Mouse (Mus musculus) large intestine, adult 2 months (tissue): ENCODE measurements at regions not wholly inside any gene's neighbourhood (a gene's known extent, or its start where the extent isn't known, plus 50 kb on each side); places are given as distances from the start of the nearest gene placed in this dataset.

Source experiments
- DNase-seq: peaks from one replicate; pipeline ENCODE4 v3.0.0-alpha.2; 2012; ENCODE audit warnings: low read depth, low spot score
- WGBS: fragments of 180-500 bp; shearing (Covaris S2); methylation state at CpG from one replicate; pipeline ENCODE4 v1.1.7; 2018; 5-methylcytosine and 5-hydroxymethylcytosine counted together

DNA sequence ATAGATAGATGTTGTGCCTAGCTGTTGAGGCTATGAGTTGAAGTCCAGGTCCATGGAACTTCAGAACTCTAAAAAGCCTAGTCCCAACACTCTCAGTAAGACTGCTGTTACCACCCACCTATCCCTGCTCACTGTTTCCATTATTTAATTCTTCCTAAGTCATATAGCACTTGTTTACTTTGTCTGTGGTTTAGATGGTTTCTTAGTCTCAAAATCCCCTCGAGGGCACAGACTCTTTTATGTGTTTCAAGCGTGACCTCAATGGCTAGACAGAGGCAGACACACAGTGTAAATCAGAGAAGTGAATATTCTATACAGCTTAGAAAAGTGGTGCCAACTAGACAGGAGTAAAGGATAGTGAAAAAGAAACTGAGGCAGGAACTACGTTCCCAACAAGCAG, 117.0 kb upstream of the Slc44a1 start:
- 70% methylated on average over 3 of the region's 3 CpGs for whole genome bisulfite sequencing
- DNase-seq: no peak

- 83% methylated on average over 5 of the region's 5 CpGs for WGBS
- DNase-seq: no peak
These were observed 117.7 kb upstream of the Slc44a1 start for GRCm38 (mm10) chr4:53322484-53322883.

GRCm38 (mm10) chr4:53320735-53321449, 119.3 kb upstream of the Slc44a1 start:
- 90% methylated on average over 6 of the region's 6 CpGs for WGBS
- no peak for DNase-seq

GRCm38 (mm10) chr4:53319051-53319450, 121.2 kb upstream of the Slc44a1 start:
- 85% methylated on average over 4 of the region's 4 CpGs for WGBS
- DNase-seq: no peak

- 35% methylated on average over 6 of the region's 6 CpGs for WGBS
- DNase-seq: no peak
These were observed 122.0 kb upstream of the Slc44a1 start for GRCm38 (mm10) chr4:53318181-53318580.

DNA sequence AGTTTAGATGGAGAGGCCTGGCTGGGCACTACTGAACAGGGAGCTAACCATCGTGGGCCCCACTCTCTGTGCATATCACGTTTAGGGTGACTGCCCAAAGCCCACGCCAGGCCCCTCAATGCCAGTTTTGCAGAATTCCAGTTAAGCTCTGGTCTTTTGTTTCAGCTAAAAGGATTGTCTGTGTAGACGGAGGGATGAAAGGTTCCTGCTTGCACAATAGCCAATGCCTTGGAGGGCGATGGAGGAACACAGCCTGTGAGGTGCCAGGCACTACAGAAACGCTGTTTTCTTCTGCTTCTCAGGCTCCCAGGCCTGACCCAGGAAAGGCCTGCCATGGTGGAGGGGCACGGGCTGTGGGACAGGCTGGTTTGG, 122.8 kb upstream of the Slc44a1 start:
- no peak for DNase-seq
- WGBS: 48% methylated on average over 7 of the region's 7 CpGs

DNA sequence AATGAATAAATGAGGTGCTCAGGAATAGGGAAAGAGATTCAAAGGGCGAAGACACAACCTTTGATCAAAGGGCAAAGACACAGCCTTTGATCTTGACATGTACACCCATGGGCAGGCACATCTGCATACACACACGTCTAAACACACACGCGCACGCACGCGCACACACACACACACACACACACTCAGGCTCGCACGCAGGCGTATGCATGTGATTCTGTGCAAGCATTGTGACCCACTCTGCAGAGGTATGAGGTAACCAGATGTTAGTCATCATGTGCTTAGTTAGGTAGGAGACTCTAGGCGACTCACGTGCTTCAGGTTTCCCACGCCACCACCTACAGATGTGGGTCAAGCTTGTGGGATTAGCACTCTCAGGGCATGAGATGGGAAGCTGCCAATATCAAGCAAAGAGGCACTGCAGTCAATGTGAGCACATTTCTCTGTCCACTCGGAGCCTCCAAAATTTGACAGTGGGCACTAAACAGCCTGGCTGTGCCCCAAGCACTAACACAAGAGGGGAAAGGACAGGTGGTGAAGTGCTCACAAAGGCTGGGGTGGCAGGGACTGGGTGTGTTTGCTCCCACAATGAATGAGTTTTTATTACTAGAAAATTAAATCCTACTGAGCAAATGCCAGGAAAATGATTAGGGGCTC, 123.3 kb upstream of the Slc44a1 start:
- WGBS: 42% methylated on average over 14 of the region's 14 CpGs
- DNase-seq: no peak

GRCm38 (mm10) chr4:53315876-53316762, 124.1 kb upstream of the Slc44a1 start:
- DNase-seq: no peak
- 24% methylated on average over 13 of the region's 13 CpGs for WGBS

- DNase-seq: no peak
- WGBS: 28% methylated on average over 7 of the region's 7 CpGs
These were observed 124.9 kb upstream of the Slc44a1 start for GRCm38 (mm10) chr4:53315121-53315875.

- DNase-seq: no peak
- 92% methylated on average over 8 of the region's 8 CpGs for WGBS
These were observed 126.1 kb upstream of the Slc44a1 start for GRCm38 (mm10) chr4:53314076-53314475.

DNA sequence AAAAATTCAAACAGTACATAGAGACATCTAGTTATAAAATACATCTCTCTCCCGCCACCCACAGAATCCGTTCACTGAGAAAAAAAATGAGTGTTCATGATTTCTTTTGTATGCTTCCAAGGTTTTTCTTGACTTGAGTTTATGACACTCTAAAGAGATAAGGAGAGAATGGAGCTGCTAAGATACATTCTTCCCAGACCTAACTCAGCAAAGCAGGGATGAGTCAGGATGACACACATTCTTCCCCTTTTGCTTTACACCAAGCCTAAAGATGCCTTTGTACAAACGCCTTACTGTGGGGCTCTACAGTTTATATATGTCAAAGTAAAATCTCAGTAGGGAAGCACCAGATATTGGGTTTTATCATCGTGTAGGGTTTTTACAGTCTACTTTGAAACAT, 133.1 kb upstream of the Slc44a1 start:
- WGBS: 48% methylated on average over 4 of the region's 4 CpGs

GRCm38 (mm10) chr4:53304782-53305385, 135.3 kb upstream of the Slc44a1 start:
- WGBS: 79% methylated on average over 4 of the region's 4 CpGs
- DNase-seq: no peak

More for the DNA sequence above, 133.1 kb upstream of the Slc44a1 start:
- no peak for DNase-seq

DNA sequence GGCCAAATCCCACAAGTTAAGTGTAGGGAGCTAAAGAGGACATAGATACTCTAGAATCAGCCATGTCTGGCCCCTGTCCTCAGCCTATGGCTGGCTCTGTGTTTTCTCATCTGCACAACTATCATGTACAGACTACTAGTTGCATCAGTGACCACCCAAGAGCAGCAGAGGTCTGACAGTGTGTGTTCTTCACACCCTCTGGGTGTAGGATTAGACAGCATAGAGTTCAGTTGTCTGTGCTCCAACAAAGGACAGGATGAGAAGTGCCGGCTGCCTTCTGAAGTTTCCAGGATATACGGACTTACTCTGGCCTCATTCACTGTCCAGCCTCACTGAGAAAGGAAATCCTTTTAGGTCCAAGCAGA, 135.9 kb upstream of the Slc44a1 start:
- 61% methylated on average over 2 of the region's 2 CpGs for WGBS
- DNase-seq: no peak

DNA sequence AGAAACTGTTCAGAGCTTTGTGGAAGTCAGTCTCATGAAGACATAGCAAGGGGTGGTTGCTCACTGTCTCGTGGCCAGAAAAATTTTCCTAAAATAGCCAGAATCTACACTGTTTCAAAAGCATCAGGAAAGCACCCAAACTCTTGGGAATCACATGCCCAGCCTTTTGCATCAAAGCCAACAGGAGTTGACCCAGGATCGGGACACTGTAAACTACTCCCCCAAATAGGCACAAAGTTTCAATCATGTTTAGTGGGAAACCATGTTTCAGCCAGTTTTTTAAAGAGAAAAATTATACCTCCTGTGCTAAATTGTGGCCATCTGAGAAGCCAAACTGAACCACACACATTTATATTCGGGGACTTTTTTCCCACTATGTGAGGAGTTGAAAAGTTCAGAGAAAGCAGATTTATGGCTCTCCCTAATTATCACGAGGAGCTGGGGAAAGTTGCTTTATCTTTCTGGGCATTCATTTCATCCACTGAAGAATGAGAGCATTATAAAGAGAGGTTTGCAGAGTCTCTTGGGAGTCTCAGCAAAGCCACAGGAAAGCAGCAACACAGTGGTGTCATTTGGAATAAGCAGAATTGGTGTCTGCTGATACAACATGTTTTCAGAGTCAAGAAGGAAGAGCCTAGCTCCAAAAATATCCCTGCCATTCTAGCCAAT, 136.5 kb upstream of the Slc44a1 start:
- DNase-seq: no peak
- 46% methylated on average over 4 of the region's 4 CpGs for WGBS

DNA sequence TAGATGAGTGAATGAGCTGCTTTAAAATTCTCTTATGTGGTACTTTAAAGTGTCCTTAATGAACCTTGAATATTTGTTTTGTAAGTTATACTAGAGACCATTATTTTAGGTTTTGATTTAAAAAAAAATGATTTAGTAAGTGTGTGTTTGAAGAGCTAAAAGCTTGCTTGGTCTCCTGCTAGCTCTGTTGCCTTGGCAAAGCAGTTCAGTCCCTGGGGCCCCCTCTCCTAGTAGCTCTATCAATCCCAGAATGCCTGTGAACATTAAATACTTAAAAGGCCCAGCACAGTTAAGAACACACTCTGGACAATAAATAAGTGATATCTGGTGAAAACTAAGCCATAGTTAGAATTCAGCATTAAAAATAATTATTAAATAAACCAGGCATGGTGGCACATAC, 138.3 kb upstream of the Abca1 start:
- no peak for DNase-seq

- WGBS: 93% methylated on average over 3 of the region's 3 CpGs
- DNase-seq: no peak
These were observed 132.9 kb upstream of the Abca1 start for GRCm38 (mm10) chr4:53292606-53293005.

DNA sequence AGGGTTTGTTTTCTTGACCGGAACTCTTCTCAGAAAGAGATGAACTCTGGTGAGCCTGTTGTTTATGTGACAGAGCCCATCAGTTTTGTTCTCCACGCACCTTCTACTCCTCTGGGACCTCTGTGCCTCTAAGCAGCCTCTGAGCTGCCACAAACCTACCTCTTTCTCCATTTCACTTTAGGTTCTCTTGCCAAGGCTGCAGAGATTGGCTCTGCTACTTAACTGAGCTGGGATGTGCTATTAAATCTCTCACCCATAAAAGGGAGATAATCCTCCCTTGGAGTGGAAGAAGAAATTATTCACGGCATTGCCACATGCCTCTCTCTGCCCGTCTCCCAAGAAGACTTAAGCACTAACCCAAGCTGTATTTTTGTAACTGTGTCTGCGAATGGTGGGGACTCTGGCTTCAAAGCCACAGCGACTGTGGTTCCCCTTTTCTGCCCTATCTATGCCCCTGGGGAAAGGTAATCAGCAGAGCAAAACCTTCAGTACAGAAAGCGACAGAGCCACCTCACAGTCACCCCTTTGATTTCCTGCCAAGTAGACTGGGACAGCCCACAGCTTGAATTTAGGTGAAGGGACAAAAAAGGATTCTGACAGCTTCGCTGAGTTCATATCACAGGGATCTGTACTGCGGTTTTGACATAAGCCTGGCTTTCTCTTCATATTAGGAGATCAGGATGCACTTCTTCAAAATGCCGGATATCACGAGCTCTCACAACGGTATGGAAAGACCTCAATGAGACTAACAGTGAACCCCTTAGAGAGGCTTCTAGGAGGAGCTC, 118.2 kb upstream of the Abca1 start:
- no peak for DNase-seq
- 47% methylated on average over 12 of the region's 12 CpGs for WGBS

- WGBS: 49% methylated on average over 10 of the region's 10 CpGs
- no peak for DNase-seq
These were observed 110.7 kb upstream of the Abca1 start for GRCm38 (mm10) chr4:53270433-53270832.
